Mouse (Mus musculus): Measurements from ENCODE around the gene Apobec2. TPM values are rescaled to one million over a fixed set of nuclear protein-coding genes. Genes with fewer than 3 reads are reported as not detected.

Gene Apobec2
- polyA plus RNA-seq, 1 experiment, result 0.25 TPM

- peak overlapping the region; percentile 80 for H3K27ac ChIP-seq (ENCODE audit: insufficient read depth, low read depth, low read length)
- WGBS, result 49% methylated on average over 5 of the region's 5 CpGs
- H3K4me1 ChIP-seq (ENCODE audit: control insufficient read depth, insufficient read depth, insufficient read length, low read length), result peaks cover 18% of the 10 kb centered on the region
These were observed 41.3 kb downstream of the Apobec2 start for GRCm38 (mm10) chr17:48391446-48391845.

GRCm38 (mm10) chr17:48389442-48389841, 43.3 kb downstream of the Apobec2 start:
- Histone ChIP-seq H3K36me3 (ENCODE audit: control insufficient read depth, insufficient read depth, low read length) (peaks cover 69% of the 10 kb centered on the region), H3K4me1 (ENCODE audit: control insufficient read depth, insufficient read depth, insufficient read length, low read length) (peaks cover 21% of the 10 kb centered on the region), H3K27ac (ENCODE audit: insufficient read depth, low read depth, low read length) (no peak overlapping the region), H3K4me3 (ENCODE audit: low read depth, low read length) (no peak overlapping the region), H3K27me3 (ENCODE audit: control insufficient read depth, insufficient read depth, low read length) (no peaks in the 10 kb centered on the region)
- 82% methylated on average over 5 of the region's 5 CpGs for WGBS
- no peak for TF ChIP-seq CTCF (IDR thresholded peaks at IDR 0.05; ENCODE audit: extremely low read depth, insufficient read length, insufficient replicate concordance, low read depth, low read length)
- no peak for TF ChIP-seq POLR2A (IDR thresholded peaks at IDR 0.05; ENCODE audit: low read depth, low read length)

More at GRCm38 (mm10) chr17:48391446-48391845, 41.3 kb downstream of the Apobec2 start:
- no peaks in the 10 kb centered on the region for H3K27me3 ChIP-seq (ENCODE audit: control insufficient read depth, insufficient read depth, low read length)
- no peak overlapping the region for H3K4me3 ChIP-seq (ENCODE audit: low read depth, low read length)
- H3K36me3 ChIP-seq (ENCODE audit: control insufficient read depth, insufficient read depth, low read length), result peaks cover 79% of the 10 kb centered on the region
- TF ChIP-seq POLR2A (IDR thresholded peaks at IDR 0.05; ENCODE audit: low read depth, low read length), result no peak
- no peak for TF ChIP-seq CTCF (IDR thresholded peaks at IDR 0.05; ENCODE audit: extremely low read depth, insufficient read length, insufficient replicate concordance, low read depth, low read length)

GRCm38 (mm10) chr17:48388666-48389065, 44.1 kb downstream of the Apobec2 start:
- H3K27me3 ChIP-seq (ENCODE audit: control insufficient read depth, insufficient read depth, low read length), result no peaks in the 10 kb centered on the region
- H3K4me3 ChIP-seq (ENCODE audit: low read depth, low read length), result no peak overlapping the region
- WGBS, result 92% methylated on average over 2 of the region's 2 CpGs
- peaks cover 67% of the 10 kb centered on the region for H3K36me3 ChIP-seq (ENCODE audit: control insufficient read depth, insufficient read depth, low read length)
- H3K27ac ChIP-seq (ENCODE audit: insufficient read depth, low read depth, low read length), result no peak overlapping the region
- no peak for TF ChIP-seq POLR2A (IDR thresholded peaks at IDR 0.05; ENCODE audit: low read depth, low read length)
- TF ChIP-seq CTCF (IDR thresholded peaks at IDR 0.05; ENCODE audit: extremely low read depth, insufficient read length, insufficient replicate concordance, low read depth, low read length), result no peak
- peaks cover 19% of the 10 kb centered on the region for H3K4me1 ChIP-seq (ENCODE audit: control insufficient read depth, insufficient read depth, insufficient read length, low read length)

- H3K27ac ChIP-seq (ENCODE audit: insufficient read depth, low read depth, low read length), result no peak overlapping the region
- peaks cover 40% of the 10 kb centered on the region for H3K36me3 ChIP-seq (ENCODE audit: control insufficient read depth, insufficient read depth, low read length)
- no peak overlapping the region for H3K4me3 ChIP-seq (ENCODE audit: low read depth, low read length)
- no peaks in the 10 kb centered on the region for H3K27me3 ChIP-seq (ENCODE audit: control insufficient read depth, insufficient read depth, low read length)
- 28% methylated on average over 2 of the region's 2 CpGs for WGBS
- no peak for TF ChIP-seq CTCF (IDR thresholded peaks at IDR 0.05; ENCODE audit: extremely low read depth, insufficient read length, insufficient replicate concordance, low read depth, low read length)
- no peak for TF ChIP-seq POLR2A (IDR thresholded peaks at IDR 0.05; ENCODE audit: low read depth, low read length)
- peaks cover 4% of the 10 kb centered on the region; the same call in 1 of the 2 replicates for H3K4me1 ChIP-seq (ENCODE audit: control insufficient read depth, insufficient read depth, insufficient read length, low read length)
These were observed 46.8 kb downstream of the Apobec2 start for GRCm38 (mm10) chr17:48385786-48386461.

- TF ChIP-seq CTCF (IDR thresholded peaks at IDR 0.05; ENCODE audit: extremely low read depth, insufficient read length, insufficient replicate concordance, low read depth, low read length), result no peak
- no peak for TF ChIP-seq POLR2A (IDR thresholded peaks at IDR 0.05; ENCODE audit: low read depth, low read length)
- H3K4me1 ChIP-seq (ENCODE audit: control insufficient read depth, insufficient read depth, insufficient read length, low read length), result no peaks in the 10 kb centered on the region
- H3K36me3 ChIP-seq (ENCODE audit: control insufficient read depth, insufficient read depth, low read length), result no peaks in the 10 kb centered on the region
- H3K27me3 ChIP-seq (ENCODE audit: control insufficient read depth, insufficient read depth, low read length), result no peaks in the 10 kb centered on the region
- no peak overlapping the region for H3K4me3 ChIP-seq (ENCODE audit: low read depth, low read length)
- no peak overlapping the region for H3K27ac ChIP-seq (ENCODE audit: insufficient read depth, low read depth, low read length)
These were observed 53.7 kb downstream of the Apobec2 start for GRCm38 (mm10) chr17:48379050-48379449.

GRCm38 (mm10) chr17:48376102-48376501, 56.6 kb downstream of the Apobec2 start:
- no peak overlapping the region for H3K4me3 ChIP-seq (ENCODE audit: low read depth, low read length)
- no peak overlapping the region for H3K27ac ChIP-seq (ENCODE audit: insufficient read depth, low read depth, low read length)
- no peaks in the 10 kb centered on the region for H3K4me1 ChIP-seq (ENCODE audit: control insufficient read depth, insufficient read depth, insufficient read length, low read length)
- no peak for TF ChIP-seq POLR2A (IDR thresholded peaks at IDR 0.05; ENCODE audit: low read depth, low read length)
- WGBS, result 92% methylated on average over 1 of the region's 1 CpGs
- H3K36me3 ChIP-seq (ENCODE audit: control insufficient read depth, insufficient read depth, low read length), result no peaks in the 10 kb centered on the region
- H3K27me3 ChIP-seq (ENCODE audit: control insufficient read depth, insufficient read depth, low read length), result no peaks in the 10 kb centered on the region

GRCm38 (mm10) chr17:48372987-48373386, 59.7 kb downstream of the Apobec2 start:
- H3K27ac ChIP-seq (ENCODE audit: insufficient read depth, low read depth, low read length), result no peak overlapping the region
- no peak for TF ChIP-seq POLR2A (IDR thresholded peaks at IDR 0.05; ENCODE audit: low read depth, low read length)
- TF ChIP-seq CTCF (IDR thresholded peaks at IDR 0.05; ENCODE audit: extremely low read depth, insufficient read length, insufficient replicate concordance, low read depth, low read length), result no peak
- no peaks in the 10 kb centered on the region for H3K36me3 ChIP-seq (ENCODE audit: control insufficient read depth, insufficient read depth, low read length)
- no peak overlapping the region for H3K4me3 ChIP-seq (ENCODE audit: low read depth, low read length)
- 85% methylated on average over 8 of the region's 8 CpGs for WGBS
- no peaks in the 10 kb centered on the region for H3K4me1 ChIP-seq (ENCODE audit: control insufficient read depth, insufficient read depth, insufficient read length, low read length)
- no peaks in the 10 kb centered on the region for H3K27me3 ChIP-seq (ENCODE audit: control insufficient read depth, insufficient read depth, low read length)
